Comparison of ENCODE assay signal across 12 mouse cellular contexts in genomic region chr16:17511431-17511830, GRCm38 (mm10). TPM values are rescaled to one million over a fixed set of nuclear protein-coding genes. Genes with fewer than 3 reads are reported as not detected.
"Had no signal": no experiment of that assay in that cellular context is flagged by ENCODE, and none has a peak within 500 bp of the region (broad histone marks: within the 10 kb centered on the region; RNA-seq: fewer than 3 reads in every experiment).

No protein-coding gene starts in this region.

- H3K27me3 ChIP-seq: kidney, embryonic 15.5 days; limb, embryonic 15.5 days; liver, embryonic 15.5 days; neural tube, embryonic 13.5 days had no signal

- H3K4me2 ChIP-seq: kidney, embryonic 15.5 days; limb, embryonic 15.5 days; midbrain, embryonic 12.5 days had no signal

- H3K9me3 ChIP-seq: kidney, embryonic 15.5 days; limb, embryonic 15.5 days; liver, embryonic 15.5 days; midbrain, embryonic 12.5 days; neural tube, embryonic 13.5 days had no signal

- H3K4me3 ChIP-seq: kidney, embryonic 15.5 days; limb, embryonic 15.5 days; liver, embryonic 15.5 days; midbrain, embryonic 12.5 days; neural tube, embryonic 13.5 days had no signal

- ATAC-seq: midbrain, embryonic 16.5 days had no signal

- H3K9ac ChIP-seq: kidney, embryonic 15.5 days; limb, embryonic 15.5 days; liver, embryonic 15.5 days; midbrain, embryonic 12.5 days; neural tube, embryonic 13.5 days had no signal

- DNase-seq: left cerebral cortex, postnatal 4 days; retina, postnatal 1 day; right cerebral cortex, postnatal 4 days; spleen, adult 18-20 months; thymus, adult 18-20 months; thymus, postnatal 14 days had no signal

- H3K27ac ChIP-seq: kidney, embryonic 15.5 days; limb, embryonic 15.5 days; liver, embryonic 15.5 days; midbrain, embryonic 12.5 days; neural tube, embryonic 13.5 days had no signal

RNA-seq across cellular contexts. Expression of gene Lrrc74b, which starts 49.6 kb away (rescaled TPM):
- polyA plus RNA-seq: limb, embryonic 15.5 days; liver, embryonic 15.5 days had no signal
